Comparison of ENCODE assay signal across 21 mouse cellular contexts in genomic region chr10:12743717-12744116, GRCm38 (mm10).
"Had no signal": no experiment of that assay in that cellular context is flagged by ENCODE, and none has a peak within 500 bp of the region (broad histone marks: within the 10 kb centered on the region; RNA-seq: fewer than 3 reads in every experiment).

No protein-coding gene starts in this region.

- H3K4me1 ChIP-seq: liver, embryonic 15.5 days; lung, embryonic 15.5 days; midbrain, embryonic 13.5 days; midbrain, embryonic 15.5 days; neural tube, embryonic 12.5 days had no signal

- H3K9ac ChIP-seq: liver, embryonic 15.5 days; liver, postnatal 0 days; lung, embryonic 15.5 days; midbrain, embryonic 13.5 days; midbrain, embryonic 15.5 days; neural tube, embryonic 12.5 days had no signal

- DNase-seq: liver, postnatal 0 days; lung, adult 2 months; lung, postnatal 14 days; lung, postnatal 36 days; retina, postnatal 1 day; right cerebral cortex, adult 18-20 months; right cerebral cortex, postnatal 25 days; right cerebral cortex, postnatal 4 days; spleen, adult 18-20 months; thymus, adult 18-20 months; thymus, postnatal 14 days; thymus, postnatal 36 days had no signal

- H3K4me3 ChIP-seq: liver, embryonic 15.5 days; lung, embryonic 15.5 days; megakaryocyte, embryonic 14.5 days; midbrain, embryonic 13.5 days; midbrain, embryonic 15.5 days; neural tube, embryonic 12.5 days had no signal

- H3K27ac ChIP-seq: liver, embryonic 15.5 days; lung, embryonic 15.5 days; macrophage; midbrain, embryonic 13.5 days; midbrain, embryonic 15.5 days; neural tube, embryonic 12.5 days had no signal

- H3K9me3 ChIP-seq: liver, embryonic 15.5 days; lung, embryonic 15.5 days; megakaryocyte, embryonic 14.5 days; midbrain, embryonic 13.5 days; midbrain, embryonic 15.5 days; neural tube, embryonic 12.5 days had no signal

- H3K4me2 ChIP-seq: liver, embryonic 15.5 days; lung, embryonic 15.5 days; midbrain, embryonic 11.5 days; midbrain, embryonic 13.5 days; midbrain, embryonic 15.5 days; neural tube, embryonic 12.5 days had no signal

- H3K27me3 ChIP-seq: liver, embryonic 15.5 days; lung, embryonic 15.5 days; megakaryocyte, embryonic 14.5 days; midbrain, embryonic 13.5 days; midbrain, embryonic 15.5 days; neural tube, embryonic 12.5 days had no signal

- ATAC-seq: liver, postnatal 0 days; lung, postnatal 0 days; midbrain, embryonic 13.5 days; midbrain, embryonic 15.5 days had no signal

- H3K36me3 ChIP-seq: liver, embryonic 15.5 days; midbrain, embryonic 13.5 days; midbrain, embryonic 15.5 days had no signal
